Mouse (Mus musculus): Measurements from ENCODE around the gene Mei1.

DNA sequence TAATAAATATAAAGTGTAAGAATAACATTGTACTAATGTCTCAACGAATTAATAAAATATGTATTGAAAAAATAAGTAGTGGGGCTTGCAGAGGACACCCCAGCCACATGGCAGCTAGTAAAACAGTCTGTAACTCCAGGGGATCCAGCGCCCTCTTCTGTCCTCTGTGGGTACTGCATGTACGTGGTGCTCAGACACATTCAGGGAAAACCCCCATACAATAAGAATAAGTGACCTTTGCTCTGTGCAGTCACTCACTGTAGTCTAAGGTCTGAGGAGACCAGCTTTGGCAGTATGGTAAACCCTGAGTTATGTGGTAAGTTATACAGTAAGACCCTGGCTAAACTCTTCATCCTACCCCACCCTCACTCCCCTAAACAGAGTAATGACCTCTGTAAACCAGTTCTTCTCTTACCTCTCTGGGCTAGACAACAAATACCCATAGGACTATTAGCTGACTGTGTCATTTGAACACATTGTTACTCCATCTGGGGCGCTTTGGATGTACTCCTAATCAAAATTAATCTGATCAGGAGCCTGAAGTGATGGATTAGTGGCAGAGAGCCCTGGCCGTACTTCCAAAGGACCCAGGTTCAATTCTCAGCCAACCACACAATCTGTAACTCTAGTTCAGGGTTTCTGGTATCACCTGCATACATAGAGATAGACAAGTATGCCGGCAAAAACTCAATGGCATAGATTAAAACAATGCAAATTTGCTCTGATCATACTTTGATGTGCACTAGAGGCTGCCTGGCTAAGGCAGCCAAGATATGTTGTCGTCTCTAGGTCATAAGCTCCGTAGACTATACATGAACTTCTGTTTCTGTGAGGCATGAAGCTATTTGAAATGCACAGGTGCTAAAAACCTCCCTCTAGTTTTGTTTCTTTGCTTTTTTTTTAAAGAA, 95.8 kb downstream of the Mei1 start:
- TF ChIP-seq CTCF (IDR thresholded peaks at IDR 0.05) (peak; percentile 96), EP300 (IDR thresholded peaks at IDR 0.05) (no peak)

Data from lung, postnatal 0 days (tissue).